28 mouse cellular contexts compared by ENCODE assay signal in genomic region chr5:36822907-36823306, GRCm38 (mm10). TPM values are rescaled to one million over a fixed set of nuclear protein-coding genes. Genes with fewer than 3 reads are reported as not detected.
"Had no signal": no experiment of that assay in that cellular context is flagged by ENCODE, and none has a peak within 500 bp of the region (broad histone marks: within the 10 kb centered on the region; RNA-seq: fewer than 3 reads in every experiment).

No protein-coding gene starts in this region.

- H3K27me3 ChIP-seq: heart, embryonic 12.5 days; hindbrain, embryonic 12.5 days; intestine, embryonic 15.5 days; limb, embryonic 15.5 days; liver, embryonic 12.5 days had no signal

- ATAC-seq: hindbrain, embryonic 16.5 days; inflammation-experienced regulatory T-cells, adult 6 months; intestine, embryonic 15.5 days; intestine, postnatal 0 days; liver, embryonic 12.5 days had no signal

- H3K27ac ChIP-seq: heart, embryonic 10.5 days; hindbrain, embryonic 10.5 days; hindbrain, embryonic 12.5 days; hindbrain, embryonic 14.5 days; intestine, embryonic 15.5 days; limb, embryonic 15.5 days; liver, embryonic 12.5 days; liver, embryonic 14.5 days had no signal

- H3K4me2 ChIP-seq: heart, embryonic 12.5 days; hindbrain, embryonic 12.5 days; hindbrain, embryonic 14.5 days; intestine, embryonic 15.5 days; limb, embryonic 15.5 days; liver, embryonic 12.5 days had no signal

- DNase-seq: gastrocnemius, postnatal 14 days; heart, adult 18-20 months; heart, postnatal 10 days; heart, postnatal 4 days; kidney, adult 18-20 months; kidney, adult 8-10 months; kidney, postnatal 10 days; kidney, postnatal 25 days; kidney, postnatal 4 days; layer of hippocampus, adult 9-11 months; layer of hippocampus, postnatal 36 days; left cerebral cortex, postnatal 4 days had no signal

- H3K4me3 ChIP-seq: heart, embryonic 10.5 days; heart, embryonic 12.5 days; hindbrain, embryonic 10.5 days; hindbrain, embryonic 12.5 days; intestine, embryonic 15.5 days; limb, embryonic 15.5 days; liver, embryonic 12.5 days had no signal

- H3K4me1 ChIP-seq: heart, embryonic 10.5 days; heart, embryonic 12.5 days; hindbrain, embryonic 10.5 days; hindbrain, embryonic 12.5 days; intestine, embryonic 15.5 days; limb, embryonic 15.5 days; liver, embryonic 12.5 days had no signal

- H3K9me3 ChIP-seq: heart, embryonic 10.5 days; heart, embryonic 12.5 days; hindbrain, embryonic 10.5 days; hindbrain, embryonic 12.5 days; intestine, embryonic 15.5 days; limb, embryonic 15.5 days; liver, embryonic 12.5 days had no signal

- H3K9ac ChIP-seq: heart, embryonic 12.5 days; hindbrain, embryonic 12.5 days; hindbrain, embryonic 14.5 days; intestine, embryonic 15.5 days; limb, embryonic 15.5 days; liver, embryonic 12.5 days; liver, embryonic 14.5 days had no signal

RNA-seq across cellular contexts. Expression of gene Ppp2r2c, which starts 45.4 kb away (rescaled TPM):
- polyA plus RNA-seq: heart, embryonic 14.5 days; kidney, embryonic 14.5 days; kidney, embryonic 16.5 days; liver, adult 2 months; liver, embryonic 14.5 days had no signal
